Mouse (Mus musculus): ENCODE measurements at regions not wholly inside any gene's neighbourhood (a gene's known extent, or its start where the extent isn't known, plus 50 kb on each side); places are given as distances from the start of the nearest gene placed in this dataset.

DNA sequence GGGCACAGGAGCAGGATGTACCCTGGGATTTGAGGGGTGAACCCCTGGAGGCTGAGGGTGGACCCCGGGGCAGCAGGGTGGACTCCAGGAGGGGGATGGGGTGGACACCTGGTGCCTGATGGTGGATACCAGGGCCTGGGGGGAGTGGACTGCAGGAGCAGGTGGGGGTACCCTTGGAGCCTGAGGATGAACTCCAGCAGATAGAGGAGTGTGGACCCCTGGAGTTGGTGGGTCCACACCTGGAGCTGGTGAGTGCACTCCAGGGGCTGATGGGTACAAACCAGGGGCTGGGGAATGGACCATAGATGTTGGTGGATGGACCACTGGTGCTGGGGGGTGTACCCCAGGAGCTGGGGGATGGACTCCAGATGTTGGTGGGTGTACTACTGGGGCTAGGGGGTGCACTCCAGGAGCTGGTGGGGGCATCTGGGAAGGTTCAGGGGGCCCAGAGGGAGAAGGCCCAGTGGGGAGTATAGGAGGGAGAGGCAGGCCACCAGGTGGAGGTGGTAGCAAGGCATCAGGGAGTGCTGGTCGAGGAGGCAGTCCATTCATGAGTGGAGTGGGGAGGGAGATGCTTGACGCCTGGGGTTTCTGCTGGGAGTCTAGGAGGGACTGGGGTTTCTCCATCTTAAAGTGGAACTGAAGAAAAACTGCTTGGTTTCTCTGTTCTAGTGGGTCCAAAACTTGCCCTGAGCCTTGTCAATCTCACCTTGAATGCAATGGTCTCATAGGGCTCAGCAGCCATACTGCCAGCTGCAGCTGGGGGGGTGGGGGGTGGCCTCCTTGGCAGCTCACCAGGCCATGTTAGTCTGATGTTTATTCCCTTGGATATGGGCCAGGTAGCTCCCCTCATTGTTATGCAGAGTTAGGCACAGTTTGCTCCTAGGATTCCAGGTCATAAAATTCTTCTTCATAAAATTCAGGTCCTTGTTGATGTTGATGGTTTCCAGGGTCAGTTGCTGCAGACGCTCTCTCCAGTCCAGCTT, 183.0 kb upstream of the Ell2 start:
- Histone ChIP-seq H3K4me2 (ENCODE audit: low read length) (no peak overlapping the region), H3K9me3 (replicated peaks; ENCODE audit: control insufficient read depth, low read length) (no peaks in the 10 kb centered on the region), H3K4me1 (ENCODE audit: control insufficient read depth, insufficient read depth, low read length) (no peaks in the 10 kb centered on the region), H3K36me3 (ENCODE audit: control insufficient read depth, insufficient read depth, low read length) (no peaks in the 10 kb centered on the region), H3K27me3 (replicated peaks; ENCODE audit: control insufficient read depth, insufficient read depth, low read length) (no peaks in the 10 kb centered on the region), H3K27ac (ENCODE audit: low read depth, low read length) (no peak overlapping the region), H3K4me3 (ENCODE audit: low read depth, low read length) (no peak overlapping the region), H3K9ac (ENCODE audit: low read length) (no peak overlapping the region)
- 85% methylated on average over 4 of the region's 4 CpGs for WGBS
- ATAC-seq: peak; percentile 34
- DNase-seq (ENCODE audit: low spot score): peak; percentile 9

DNA sequence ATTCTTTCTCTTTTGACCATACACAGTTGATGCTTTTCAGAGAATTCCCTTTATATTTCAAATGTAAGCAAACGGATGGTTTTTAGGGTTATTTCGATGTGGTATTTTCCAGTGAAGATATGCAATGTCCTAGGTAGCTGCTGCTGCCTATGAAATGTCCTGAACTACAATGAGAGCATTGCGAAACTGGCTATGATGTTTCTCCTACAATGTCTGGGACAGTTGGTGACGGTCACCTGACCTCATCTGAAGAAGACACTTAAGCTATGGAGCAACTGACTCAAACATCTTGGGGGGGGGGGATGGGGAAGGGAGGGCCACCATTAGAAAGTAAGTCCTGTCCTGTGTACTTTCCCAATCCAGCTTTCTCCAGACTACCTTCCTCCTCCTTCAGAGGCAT, 182.1 kb upstream of the Ell2 start:
- H3K27ac ChIP-seq (ENCODE audit: low read depth, low read length): no peak overlapping the region
- H3K4me1 ChIP-seq (ENCODE audit: control insufficient read depth, insufficient read depth, low read length): no peaks in the 10 kb centered on the region
- DNase-seq (ENCODE audit: low spot score) (no peak), ATAC-seq (no peak)
- H3K27me3 ChIP-seq (replicated peaks; ENCODE audit: control insufficient read depth, insufficient read depth, low read length): no peaks in the 10 kb centered on the region
- WGBS: 96% methylated on average over 4 of the region's 4 CpGs
- no peaks in the 10 kb centered on the region for H3K9me3 ChIP-seq (replicated peaks; ENCODE audit: control insufficient read depth, low read length)
- no peak overlapping the region for H3K9ac ChIP-seq (ENCODE audit: low read length)
- H3K4me3 ChIP-seq (ENCODE audit: low read depth, low read length): no peak overlapping the region
- H3K36me3 ChIP-seq (ENCODE audit: control insufficient read depth, insufficient read depth, low read length): no peaks in the 10 kb centered on the region
- H3K4me2 ChIP-seq (ENCODE audit: low read length): no peak overlapping the region

DNA sequence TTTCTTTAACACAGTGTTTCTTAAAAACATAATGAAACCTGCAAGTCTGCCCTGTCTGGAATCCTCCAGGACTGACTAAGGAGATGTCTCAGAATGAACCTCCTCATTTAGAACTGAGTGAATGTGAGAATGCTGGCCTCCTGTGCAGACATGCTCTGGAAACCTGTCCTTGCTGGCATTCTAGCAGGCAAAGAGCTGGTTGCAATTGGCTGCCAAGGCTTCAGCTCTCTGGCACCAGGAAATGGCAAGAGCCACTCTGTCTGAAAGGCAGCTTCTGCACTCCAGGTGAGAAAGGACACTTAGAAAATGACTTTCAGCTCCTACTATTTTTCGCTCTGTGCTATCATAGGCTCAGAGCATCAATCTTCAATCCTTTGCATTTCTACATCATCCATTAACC, 175.0 kb upstream of the Ell2 start:
- no peaks in the 10 kb centered on the region for H3K4me1 ChIP-seq (ENCODE audit: control insufficient read depth, insufficient read depth, low read length)
- H3K4me2 ChIP-seq (ENCODE audit: low read length): no peak overlapping the region
- no peaks in the 10 kb centered on the region for H3K27me3 ChIP-seq (replicated peaks; ENCODE audit: control insufficient read depth, insufficient read depth, low read length)
- DNase-seq (ENCODE audit: low spot score): no peak
- no peak overlapping the region for H3K27ac ChIP-seq (ENCODE audit: low read depth, low read length)
- H3K9me3 ChIP-seq (replicated peaks; ENCODE audit: control insufficient read depth, low read length): no peaks in the 10 kb centered on the region
- H3K9ac ChIP-seq (ENCODE audit: low read length): no peak overlapping the region
- no peak for ATAC-seq
- WGBS: 96% methylated on average over 1 of the region's 1 CpGs
- no peaks in the 10 kb centered on the region for H3K36me3 ChIP-seq (ENCODE audit: control insufficient read depth, insufficient read depth, low read length)
- H3K4me3 ChIP-seq (ENCODE audit: low read depth, low read length): no peak overlapping the region

DNA sequence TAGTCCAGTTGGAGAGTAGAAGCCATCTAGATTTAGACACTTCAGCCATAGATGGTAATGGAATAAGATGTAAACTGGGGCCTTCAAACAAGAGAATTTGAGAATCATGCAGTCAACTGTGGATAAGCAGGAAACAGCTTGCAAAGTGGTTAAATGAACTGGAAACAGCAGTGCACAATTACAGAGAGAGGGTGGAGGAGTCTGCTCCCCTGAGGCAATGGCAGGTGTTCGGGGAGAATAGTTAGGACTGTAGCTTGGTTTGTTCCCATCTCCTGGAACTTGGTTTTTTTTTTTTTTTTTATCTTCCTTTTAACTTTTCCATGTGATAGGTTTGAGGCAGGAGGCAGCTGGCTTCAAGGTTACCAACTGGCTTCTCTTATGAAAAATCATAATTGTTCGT, 165.1 kb upstream of the Ell2 start:
- H3K4me1 ChIP-seq (ENCODE audit: control insufficient read depth, insufficient read depth, low read length): no peaks in the 10 kb centered on the region
- no peak overlapping the region for H3K4me2 ChIP-seq (ENCODE audit: low read length)
- no peak for DNase-seq (ENCODE audit: low spot score)
- no peaks in the 10 kb centered on the region for H3K27me3 ChIP-seq (replicated peaks; ENCODE audit: control insufficient read depth, insufficient read depth, low read length)
- no peak overlapping the region for H3K4me3 ChIP-seq (ENCODE audit: low read depth, low read length)
- H3K9ac ChIP-seq (ENCODE audit: low read length): no peak overlapping the region
- H3K27ac ChIP-seq (ENCODE audit: low read depth, low read length): no peak overlapping the region
- H3K9me3 ChIP-seq (replicated peaks; ENCODE audit: control insufficient read depth, low read length): no peaks in the 10 kb centered on the region
- WGBS: 44% methylated on average over 2 of the region's 2 CpGs
- H3K36me3 ChIP-seq (ENCODE audit: control insufficient read depth, insufficient read depth, low read length): no peaks in the 10 kb centered on the region
- no peak for ATAC-seq

DNA sequence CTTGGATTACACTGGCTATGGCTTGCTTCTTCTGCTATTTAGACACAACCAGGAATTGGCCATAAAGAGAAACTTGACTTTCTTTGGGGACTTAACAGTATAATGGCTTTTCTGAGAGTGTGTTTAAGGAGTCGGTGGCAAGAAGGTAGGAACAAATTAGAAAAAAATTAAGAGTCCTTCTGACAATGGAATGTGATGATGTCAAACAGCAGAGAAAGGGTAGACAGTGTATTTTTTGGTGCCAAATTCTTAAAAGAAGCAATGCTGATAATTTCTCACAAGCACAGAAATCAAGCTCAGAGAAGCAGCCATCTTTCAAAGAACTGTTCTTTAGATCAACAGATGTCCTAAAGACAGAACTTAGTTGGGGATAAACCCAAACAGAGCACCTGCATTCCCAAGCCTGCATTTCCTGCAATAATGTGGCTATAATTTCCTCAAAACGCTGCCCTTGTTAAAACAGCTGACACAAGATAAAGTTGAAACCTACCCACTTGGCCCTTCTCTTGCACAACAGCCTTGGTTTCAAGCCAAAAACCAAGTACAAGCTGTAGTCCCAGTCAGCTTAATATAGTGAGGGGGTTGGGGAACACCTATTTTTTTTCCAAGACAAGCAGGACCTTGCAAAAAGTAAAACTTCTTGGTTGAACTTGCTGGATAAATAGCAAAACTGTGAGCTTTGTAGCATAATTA, 164.2 kb upstream of the Ell2 start:
- Histone ChIP-seq H3K36me3 (ENCODE audit: control insufficient read depth, insufficient read depth, low read length) (no peaks in the 10 kb centered on the region), H3K4me2 (ENCODE audit: low read length) (no peak overlapping the region), H3K4me3 (ENCODE audit: low read depth, low read length) (no peak overlapping the region), H3K27ac (ENCODE audit: low read depth, low read length) (no peak overlapping the region), H3K9ac (ENCODE audit: low read length) (no peak overlapping the region), H3K27me3 (replicated peaks; ENCODE audit: control insufficient read depth, insufficient read depth, low read length) (no peaks in the 10 kb centered on the region), H3K9me3 (replicated peaks; ENCODE audit: control insufficient read depth, low read length) (no peaks in the 10 kb centered on the region), H3K4me1 (ENCODE audit: control insufficient read depth, insufficient read depth, low read length) (no peaks in the 10 kb centered on the region)
- no peak for DNase-seq (ENCODE audit: low spot score)
- WGBS: 84% methylated on average over 2 of the region's 2 CpGs
- ATAC-seq: no peak

DNA sequence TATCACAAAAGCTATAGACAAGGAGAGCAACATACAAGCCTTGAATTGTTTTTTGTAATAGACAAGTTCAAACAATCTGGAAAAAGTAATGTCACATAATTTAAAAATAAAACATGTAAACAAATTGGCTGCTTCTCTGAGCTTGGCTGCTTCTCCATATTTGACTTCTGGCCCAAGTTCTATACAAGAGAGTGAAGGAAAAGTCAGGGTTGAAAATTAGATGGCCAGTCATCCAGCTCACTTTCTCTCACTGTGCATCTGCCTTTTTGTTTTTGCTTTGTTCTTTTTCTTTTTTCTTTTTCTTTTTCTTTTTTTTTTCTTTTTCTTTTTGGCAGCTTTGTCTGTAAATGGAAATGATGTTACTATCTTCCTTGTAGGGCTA, 163.6 kb upstream of the Ell2 start:
- ATAC-seq (no peak), DNase-seq (ENCODE audit: low spot score) (no peak)
- H3K27me3 ChIP-seq (replicated peaks; ENCODE audit: control insufficient read depth, insufficient read depth, low read length): no peaks in the 10 kb centered on the region
- no peaks in the 10 kb centered on the region for H3K4me1 ChIP-seq (ENCODE audit: control insufficient read depth, insufficient read depth, low read length)
- H3K9ac ChIP-seq (ENCODE audit: low read length): no peak overlapping the region
- H3K4me2 ChIP-seq (ENCODE audit: low read length): no peak overlapping the region
- H3K36me3 ChIP-seq (ENCODE audit: control insufficient read depth, insufficient read depth, low read length): no peaks in the 10 kb centered on the region
- H3K27ac ChIP-seq (ENCODE audit: low read depth, low read length): no peak overlapping the region
- no peaks in the 10 kb centered on the region for H3K9me3 ChIP-seq (replicated peaks; ENCODE audit: control insufficient read depth, low read length)
- H3K4me3 ChIP-seq (ENCODE audit: low read depth, low read length): no peak overlapping the region

DNA sequence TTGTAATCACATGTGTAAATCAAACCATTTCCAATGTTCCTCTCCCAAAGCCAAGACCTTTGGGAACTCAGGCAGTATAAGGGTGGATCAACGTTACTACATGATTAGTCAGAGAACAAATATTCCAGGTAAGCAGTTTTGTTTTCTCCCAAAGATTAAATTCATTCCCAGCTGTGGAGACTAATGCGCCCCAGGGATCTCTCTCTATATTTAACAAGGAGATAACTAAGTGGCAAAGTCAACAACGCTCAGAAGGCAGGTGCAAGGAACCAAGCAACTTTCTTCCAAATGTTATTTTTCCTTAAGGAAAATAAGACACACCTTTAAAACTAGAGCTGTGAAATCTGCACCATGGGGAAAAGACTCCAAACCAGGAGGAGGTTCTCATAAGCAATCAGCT, 163.0 kb upstream of the Ell2 start:
- 88% methylated on average over 3 of the region's 3 CpGs for WGBS
- H3K4me2 ChIP-seq (ENCODE audit: low read length): no peak overlapping the region

DNA sequence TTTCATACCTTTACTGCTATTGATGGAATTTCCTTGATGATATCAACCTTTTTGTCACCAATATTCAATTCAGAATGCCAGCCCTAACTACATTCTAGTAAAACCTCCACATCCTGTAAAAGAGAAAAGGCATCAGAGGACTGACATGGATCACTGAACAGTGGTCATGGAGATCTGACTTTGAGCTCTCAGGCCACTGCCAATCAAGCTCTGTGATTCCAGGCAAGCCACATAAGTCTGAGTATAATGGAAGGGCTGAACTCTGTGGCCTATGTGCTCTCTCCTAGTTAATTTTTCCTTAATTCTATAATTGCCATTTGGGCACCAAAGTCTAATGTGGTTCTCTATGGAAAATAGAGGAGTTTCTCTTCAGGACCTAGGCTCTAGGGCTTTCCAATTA, 161.8 kb upstream of the Ell2 start:
- ATAC-seq: no peak
- H3K9ac ChIP-seq (ENCODE audit: low read length): no peak overlapping the region
- DNase-seq (ENCODE audit: low spot score): no peak
- H3K27ac ChIP-seq (ENCODE audit: low read depth, low read length): no peak overlapping the region
- H3K4me2 ChIP-seq (ENCODE audit: low read length): no peak overlapping the region
- H3K36me3 ChIP-seq (ENCODE audit: control insufficient read depth, insufficient read depth, low read length): no peaks in the 10 kb centered on the region
- H3K4me3 ChIP-seq (ENCODE audit: low read depth, low read length): no peak overlapping the region
- no peaks in the 10 kb centered on the region for H3K9me3 ChIP-seq (replicated peaks; ENCODE audit: control insufficient read depth, low read length)
- H3K27me3 ChIP-seq (replicated peaks; ENCODE audit: control insufficient read depth, insufficient read depth, low read length): no peaks in the 10 kb centered on the region
- H3K4me1 ChIP-seq (ENCODE audit: control insufficient read depth, insufficient read depth, low read length): no peaks in the 10 kb centered on the region

More for the DNA sequence above, 163.0 kb upstream of the Ell2 start:
- Histone ChIP-seq H3K36me3 (ENCODE audit: control insufficient read depth, insufficient read depth, low read length) (no peaks in the 10 kb centered on the region), H3K9ac (ENCODE audit: low read length) (no peak overlapping the region), H3K9me3 (replicated peaks; ENCODE audit: control insufficient read depth, low read length) (no peaks in the 10 kb centered on the region), H3K4me1 (ENCODE audit: control insufficient read depth, insufficient read depth, low read length) (no peaks in the 10 kb centered on the region), H3K4me3 (ENCODE audit: low read depth, low read length) (no peak overlapping the region), H3K27ac (ENCODE audit: low read depth, low read length) (no peak overlapping the region), H3K27me3 (replicated peaks; ENCODE audit: control insufficient read depth, insufficient read depth, low read length) (no peaks in the 10 kb centered on the region)
- DNase-seq (ENCODE audit: low spot score) (no peak), ATAC-seq (no peak)

DNA sequence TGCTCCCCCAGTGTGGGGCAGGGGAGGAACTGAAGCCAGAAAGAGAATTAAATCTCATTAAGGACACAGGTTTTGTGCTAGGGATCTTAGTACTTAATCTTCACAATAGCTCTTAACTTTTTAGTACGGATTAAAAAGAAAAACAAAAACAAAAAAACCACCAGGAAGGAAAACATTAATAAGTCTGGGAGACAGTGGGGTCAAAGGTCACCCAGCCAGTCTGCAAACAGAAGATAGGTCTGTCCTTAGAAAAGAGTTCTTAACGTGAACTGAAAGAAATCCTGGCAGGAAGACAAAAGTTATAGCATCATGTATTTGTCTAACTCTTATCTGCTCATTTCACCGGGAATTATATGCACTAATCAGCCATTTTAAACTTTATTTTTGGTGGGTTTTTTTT, 158.8 kb upstream of the Ell2 start:
- no peak overlapping the region for H3K9ac ChIP-seq (ENCODE audit: low read length)

More for the DNA sequence above, 158.8 kb upstream of the Ell2 start:
- WGBS: 28% methylated on average over 3 of the region's 3 CpGs
- no peaks in the 10 kb centered on the region for H3K36me3 ChIP-seq (ENCODE audit: control insufficient read depth, insufficient read depth, low read length)
- H3K27ac ChIP-seq (ENCODE audit: low read depth, low read length): no peak overlapping the region
- no peak for ATAC-seq
- H3K4me1 ChIP-seq (ENCODE audit: control insufficient read depth, insufficient read depth, low read length): no peaks in the 10 kb centered on the region
- no peak overlapping the region for H3K4me3 ChIP-seq (ENCODE audit: low read depth, low read length)
- H3K9me3 ChIP-seq (replicated peaks; ENCODE audit: control insufficient read depth, low read length): no peaks in the 10 kb centered on the region
- no peak for DNase-seq (ENCODE audit: low spot score)
- H3K4me2 ChIP-seq (ENCODE audit: low read length): no peak overlapping the region
- H3K27me3 ChIP-seq (replicated peaks; ENCODE audit: control insufficient read depth, insufficient read depth, low read length): no peaks in the 10 kb centered on the region
